ENCODE assay signal across 8 mouse cellular contexts in the genomic region with DNA sequence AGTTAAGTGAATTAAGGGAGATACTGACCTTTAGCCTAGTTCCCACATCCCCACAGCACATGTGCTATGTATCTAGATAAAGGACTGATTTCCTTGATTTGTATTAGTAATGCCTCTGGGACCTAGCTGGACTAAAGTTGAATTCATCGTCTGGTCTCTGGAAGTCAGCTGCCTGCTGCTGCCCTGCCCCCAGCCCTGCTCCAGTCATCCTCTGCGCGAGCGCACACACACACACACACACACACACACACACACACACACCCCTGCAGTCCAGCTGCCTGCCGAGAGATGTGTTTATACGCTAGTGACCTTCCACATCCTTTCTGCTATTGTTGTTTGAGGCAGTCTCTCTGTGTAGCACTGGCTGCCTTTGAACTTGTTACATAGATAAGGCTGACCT. TPM values are rescaled to one million over a fixed set of nuclear protein-coding genes. Genes with fewer than 3 reads are reported as not detected.
DNase-seq lines count a peak whose midpoint lies in the region; ATAC-seq lines count a peak whose summit lies in the region.
"Had no signal": no experiment of that assay in that cellular context is flagged by ENCODE, and none has a peak within 500 bp of the region (broad histone marks: within the 10 kb centered on the region; RNA-seq: fewer than 3 reads in every experiment).

No protein-coding gene starts in this region.

- ATAC-seq in midbrain, embryonic 16.5 days, result no peak
- no peak for ATAC-seq in intestine, embryonic 14.5 days (replicated peaks; ENCODE audit: low FRiP score, low TSS enrichment, low read depth)
- peak; percentile 76 for ATAC-seq in stomach, embryonic 15.5 days (ENCODE audit: insufficient read depth, low FRiP score, low read depth)

- peaks cover 25% of the 10 kb centered on the region for H3K36me3 ChIP-seq in midbrain, embryonic 10.5 days
- no peaks in the 10 kb centered on the region for H3K36me3 ChIP-seq in midbrain, embryonic 16.5 days (ENCODE audit: control insufficient read depth, insufficient read depth, low read length)
- no peaks in the 10 kb centered on the region for H3K36me3 ChIP-seq in intestine, embryonic 14.5 days (ENCODE audit: control insufficient read depth, insufficient read depth, low read length)
- H3K36me3 ChIP-seq in stomach, embryonic 15.5 days, result no peaks in the 10 kb centered on the region
- H3K36me3 ChIP-seq in forebrain, embryonic 10.5 days (replicated peaks), result peaks cover 31% of the 10 kb centered on the region

- no peaks in the 10 kb centered on the region for H3K9me3 ChIP-seq in midbrain, embryonic 10.5 days (replicated peaks)
- H3K9me3 ChIP-seq in midbrain, embryonic 16.5 days (replicated peaks; ENCODE audit: control insufficient read depth, low read length, poor library complexity, severe bottlenecking), result no peaks in the 10 kb centered on the region
- no peaks in the 10 kb centered on the region for H3K9me3 ChIP-seq in intestine, embryonic 14.5 days (ENCODE audit: control insufficient read depth, low read length)
- H3K9me3 ChIP-seq in stomach, embryonic 15.5 days, result no peaks in the 10 kb centered on the region
- no peaks in the 10 kb centered on the region for H3K9me3 ChIP-seq in forebrain, embryonic 10.5 days
- H3K9me3 ChIP-seq: embryonic facial prominence, embryonic 13.5 days had no signal

- WGBS in midbrain, embryonic 10.5 days, result 81% methylated on average over 6 of the region's 6 CpGs
- 53% methylated on average over 6 of the region's 6 CpGs for WGBS in midbrain, embryonic 16.5 days
- 41% methylated on average over 6 of the region's 6 CpGs for WGBS in intestine, embryonic 14.5 days
- WGBS in stomach, embryonic 15.5 days, result 32% methylated on average over 6 of the region's 6 CpGs
- 75% methylated on average over 6 of the region's 6 CpGs for WGBS in forebrain, embryonic 10.5 days

- DNase-seq in midbrain, embryonic 10.5 days (ENCODE audit: low spot score), result peak; percentile 27
- peak; percentile 47 for DNase-seq in gastrocnemius, postnatal 10 days
- no peak for DNase-seq in intestine, embryonic 14.5 days (ENCODE audit: low spot score)
- DNase-seq in cerebellum, postnatal 25 days, result no peak
- no peak for DNase-seq in forebrain, embryonic 10.5 days (ENCODE audit: extremely low spot score, low spot score)

- no peak overlapping the region for H3K4me2 ChIP-seq in midbrain, embryonic 16.5 days (ENCODE audit: low read length)
- no peak overlapping the region for H3K4me2 ChIP-seq in intestine, embryonic 14.5 days (ENCODE audit: low read length)
- no peak overlapping the region for H3K4me2 ChIP-seq in stomach, embryonic 15.5 days
- H3K4me2 ChIP-seq: embryonic facial prominence, embryonic 13.5 days had no signal

- no peaks in the 10 kb centered on the region for H3K4me1 ChIP-seq in midbrain, embryonic 10.5 days
- H3K4me1 ChIP-seq in midbrain, embryonic 16.5 days (ENCODE audit: control insufficient read depth, insufficient read depth, low read length), result 0 out of 2 replicates have a peak, but pooled peaks cover 2% of the 10 kb centered on the region
- H3K4me1 ChIP-seq in intestine, embryonic 14.5 days (replicated peaks; ENCODE audit: control insufficient read depth, insufficient read depth, low read length), result peaks cover 7% of the 10 kb centered on the region
- peaks cover 8% of the 10 kb centered on the region for H3K4me1 ChIP-seq in stomach, embryonic 15.5 days
- H3K4me1 ChIP-seq in forebrain, embryonic 10.5 days, result peaks cover 10% of the 10 kb centered on the region; the same call in 1 of the 2 replicates

- H3K9ac ChIP-seq in midbrain, embryonic 16.5 days (ENCODE audit: low read depth, low read length), result no peak overlapping the region
- no peak overlapping the region for H3K9ac ChIP-seq in intestine, embryonic 14.5 days (ENCODE audit: low read length)
- H3K9ac ChIP-seq in stomach, embryonic 15.5 days, result no peak overlapping the region
- H3K9ac ChIP-seq: embryonic facial prominence, embryonic 13.5 days had no signal

- H3K4me3 ChIP-seq in midbrain, embryonic 10.5 days, result no peak overlapping the region
- no peak overlapping the region for H3K4me3 ChIP-seq in midbrain, embryonic 16.5 days (ENCODE audit: low read depth, low read length)
- no peak overlapping the region for H3K4me3 ChIP-seq in intestine, embryonic 14.5 days (ENCODE audit: low read depth, low read length)
- H3K4me3 ChIP-seq in stomach, embryonic 15.5 days (replicated peaks), result no peak overlapping the region
- no peak overlapping the region for H3K4me3 ChIP-seq in forebrain, embryonic 10.5 days
- H3K4me3 ChIP-seq: embryonic facial prominence, embryonic 13.5 days had no signal

- no peaks in the 10 kb centered on the region for H3K27me3 ChIP-seq in midbrain, embryonic 10.5 days (ENCODE audit: low read depth, poor library complexity, severe bottlenecking)
- H3K27me3 ChIP-seq in midbrain, embryonic 16.5 days (ENCODE audit: control insufficient read depth, insufficient read depth, low read depth, low read length), result no peaks in the 10 kb centered on the region
- no peaks in the 10 kb centered on the region for H3K27me3 ChIP-seq in intestine, embryonic 14.5 days (replicated peaks; ENCODE audit: control insufficient read depth, insufficient read depth, low read length)
- no peaks in the 10 kb centered on the region for H3K27me3 ChIP-seq in stomach, embryonic 15.5 days (replicated peaks)
- H3K27me3 ChIP-seq in forebrain, embryonic 10.5 days (ENCODE audit: poor library complexity, severe bottlenecking), result no peaks in the 10 kb centered on the region
- H3K27me3 ChIP-seq: embryonic facial prominence, embryonic 13.5 days had no signal

- H3K27ac ChIP-seq in midbrain, embryonic 10.5 days (replicated peaks), result no peak overlapping the region
- H3K27ac ChIP-seq in midbrain, embryonic 16.5 days (ENCODE audit: low read length), result no peak overlapping the region
- H3K27ac ChIP-seq in intestine, embryonic 14.5 days (ENCODE audit: low read depth), result 0 out of 2 replicates have a peak overlapping the region, but pooled peaks have one; percentile 10
- H3K27ac ChIP-seq in stomach, embryonic 15.5 days, result no peak overlapping the region
- H3K27ac ChIP-seq in forebrain, embryonic 10.5 days, result no peak overlapping the region

RNA-seq across cellular contexts. Expression of gene Kctd7, which starts 23.8 kb away (rescaled TPM):
- 6.3 and 7.2 TPM in 2 replicates for polyA plus RNA-seq in midbrain, embryonic 10.5 days (2016; fragmentation: Nextera tagmentation; extraction: Ambion mirVana)
- 20.2 and 21.4 TPM in 2 replicates for polyA plus RNA-seq in midbrain, embryonic 16.5 days (2015; fragmentation: Nextera tagmentation; extraction: Ambion mirVana)
- total RNA-seq in gastrocnemius, postnatal 10 days (2021), result 1 to 10 TPM; 3.9 to 5.7 TPM
- 5.3 and 5.5 TPM in 2 replicates for polyA plus RNA-seq in intestine, embryonic 14.5 days (2014; fragmentation: Nextera tagmentation; extraction: Ambion mirVana)
- 4.8 and 5.4 TPM in 2 replicates for polyA plus RNA-seq in stomach, embryonic 15.5 days (2015; fragmentation: Nextera tagmentation; extraction: Ambion mirVana)
- polyA plus RNA-seq in forebrain, embryonic 10.5 days (2016; fragmentation: Nextera tagmentation; extraction: Ambion mirVana), result 3.6 and 3.9 TPM in 2 replicates

RNA-seq across cellular contexts. Expression of gene Tpst1, which starts 47.8 kb away (rescaled TPM):
- 57.5 and 60.4 TPM in 2 replicates for polyA plus RNA-seq in midbrain, embryonic 10.5 days (2016; fragmentation: Nextera tagmentation; extraction: Ambion mirVana)
- 52.9 and 56.8 TPM in 2 replicates for polyA plus RNA-seq in midbrain, embryonic 16.5 days (2015; fragmentation: Nextera tagmentation; extraction: Ambion mirVana)
- total RNA-seq in gastrocnemius, postnatal 10 days (2021), result 10 to 100 TPM; 26.8 to 30.9 TPM
- polyA plus RNA-seq in intestine, embryonic 14.5 days (2014; fragmentation: Nextera tagmentation; extraction: Ambion mirVana), result 68.4 and 70.0 TPM in 2 replicates
- polyA plus RNA-seq in stomach, embryonic 15.5 days (2015; fragmentation: Nextera tagmentation; extraction: Ambion mirVana), result 70.1 and 77.3 TPM in 2 replicates
- 54.9 and 57.0 TPM in 2 replicates for polyA plus RNA-seq in forebrain, embryonic 10.5 days (2016; fragmentation: Nextera tagmentation; extraction: Ambion mirVana)

RNA-seq across cellular contexts. Expression of gene Rabgef1, which starts 50.7 kb away (rescaled TPM):
- polyA plus RNA-seq in midbrain, embryonic 10.5 days (2016; fragmentation: Nextera tagmentation; extraction: Ambion mirVana), result 25.0 and 28.4 TPM in 2 replicates
- polyA plus RNA-seq in midbrain, embryonic 16.5 days (2015; fragmentation: Nextera tagmentation; extraction: Ambion mirVana), result 46.7 and 48.7 TPM in 2 replicates
- total RNA-seq in gastrocnemius, postnatal 10 days (2021), result 10 to 100 TPM; 33.3 to 39.3 TPM
- polyA plus RNA-seq in intestine, embryonic 14.5 days (2014; fragmentation: Nextera tagmentation; extraction: Ambion mirVana), result 22.3 and 24.7 TPM in 2 replicates
- 26.6 and 29.2 TPM in 2 replicates for polyA plus RNA-seq in stomach, embryonic 15.5 days (2015; fragmentation: Nextera tagmentation; extraction: Ambion mirVana)
- polyA plus RNA-seq in forebrain, embryonic 10.5 days (2016; fragmentation: Nextera tagmentation; extraction: Ambion mirVana), result 23.3 and 25.4 TPM in 2 replicates

Comparison
In these comparisons a context has a peak if more than half of its experiments do, and no peak if none do; other contexts are left out.
1. DNase-seq: peak in midbrain, embryonic 10.5 days (single experiment) and gastrocnemius, postnatal 10 days (single experiment); none in intestine, embryonic 14.5 days (single experiment), cerebellum, postnatal 25 days (0 of 2) and forebrain, embryonic 10.5 days (single experiment).